Mouse (Mus musculus) brain, embryonic 14.5 days (tissue): ENCODE measurements around the gene Zfp652. TPM values are rescaled to one million over a fixed set of nuclear protein-coding genes. Genes with fewer than 3 reads are reported as not detected.

Experiments used
- DNase-seq: peaks from one replicate; pipeline ENCODE4 v3.0.0-alpha.2; 2011; ENCODE audit warnings: low read depth
- CTCF ChIP-seq: fragments of 200-500 bp; IDR thresholded peaks from 2 replicates; pipeline ENCODE4 v1.5.1; 2012; ENCODE audit warnings: inconsistent platforms, mild to moderate bottlenecking, moderate library complexity, borderline replicate concordance; ENCODE audit not compliant: insufficient read depth, insufficient read length; ENCODE audit errors: extremely low read depth
- POLR2A ChIP-seq: fragments of 200-500 bp; IDR thresholded peaks from 2 replicates; pipeline ENCODE4 v1.6.1; 2012; ENCODE audit warnings: mild to moderate bottlenecking, inconsistent platforms, borderline replicate concordance; ENCODE audit not compliant: poor library complexity, insufficient read depth, insufficient read length, severe bottlenecking; ENCODE audit errors: extremely low read depth
- polyA plus RNA-seq: library from polyadenylated mRNA; depleted of rRNA; stranded (reverse); fragments of >200 nt; gene quantifications from 2 replicates; pipeline ENCODE4 v1.2.3, GENCODE M21; 2012

The Zfp652 gene
- polyA plus RNA-seq, 1 experiment: 35.9 TPM

- no peak for DNase-seq
- TF ChIP-seq CTCF (no peak), POLR2A (no peak)
Measured at GRCm38 (mm10) chr11:95805010-95805409, 92.5 kb downstream of the Zfp652 start.

GRCm38 (mm10) chr11:95805527-95805926 lies 93.1 kb downstream of the Zfp652 start:
- no peak for TF ChIP-seq POLR2A
- TF ChIP-seq CTCF: no peak
- DNase-seq: no peak

DNA sequence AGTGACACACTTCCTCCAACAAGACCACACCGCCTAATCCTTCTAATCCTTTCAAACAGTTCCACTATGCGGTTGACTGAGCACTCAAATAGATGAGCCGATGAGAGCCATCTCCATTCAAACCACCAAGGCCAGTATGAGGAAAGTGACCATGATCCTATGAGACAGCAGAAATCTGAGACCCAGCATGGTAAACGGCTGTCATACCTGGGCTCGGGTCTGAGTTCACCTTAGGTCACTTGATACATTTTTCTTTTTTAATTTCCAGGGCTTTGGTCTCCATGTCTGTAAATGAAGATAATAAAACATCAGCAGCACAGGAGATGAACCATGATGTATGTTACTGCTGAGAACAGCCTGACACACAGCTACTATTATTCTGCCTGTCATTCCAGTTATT lies 95.4 kb downstream of the Zfp652 start:
- DNase-seq: no peak
- no peak for TF ChIP-seq CTCF
- no peak for TF ChIP-seq POLR2A

GRCm38 (mm10) chr11:95808448-95809011 lies 96.1 kb downstream of the Zfp652 start:
- DNase-seq: no peak
- TF ChIP-seq CTCF (no peak), POLR2A (no peak)

DNA sequence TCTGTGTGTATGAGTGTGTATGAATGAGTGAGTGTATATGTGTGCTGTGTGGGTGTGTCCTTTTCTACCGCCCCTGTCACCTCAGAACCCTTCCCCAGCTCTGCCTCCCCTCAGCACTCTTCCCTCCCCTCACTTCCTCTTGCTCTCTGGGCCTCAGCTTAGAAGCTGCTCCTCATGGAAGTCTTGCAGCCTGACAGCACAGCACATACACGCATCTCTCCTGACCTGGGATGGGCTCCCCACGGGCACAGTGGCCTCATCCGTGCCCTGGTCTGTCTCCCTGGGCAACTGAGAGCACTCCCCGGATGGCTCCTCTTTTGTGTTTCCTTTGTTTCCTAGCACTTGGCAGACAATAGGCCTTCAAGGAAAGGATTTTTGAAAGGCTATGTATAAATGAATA lies 97.1 kb downstream of the Zfp652 start:
- TF ChIP-seq CTCF (no peak), POLR2A (no peak)
- no peak for DNase-seq

DNA sequence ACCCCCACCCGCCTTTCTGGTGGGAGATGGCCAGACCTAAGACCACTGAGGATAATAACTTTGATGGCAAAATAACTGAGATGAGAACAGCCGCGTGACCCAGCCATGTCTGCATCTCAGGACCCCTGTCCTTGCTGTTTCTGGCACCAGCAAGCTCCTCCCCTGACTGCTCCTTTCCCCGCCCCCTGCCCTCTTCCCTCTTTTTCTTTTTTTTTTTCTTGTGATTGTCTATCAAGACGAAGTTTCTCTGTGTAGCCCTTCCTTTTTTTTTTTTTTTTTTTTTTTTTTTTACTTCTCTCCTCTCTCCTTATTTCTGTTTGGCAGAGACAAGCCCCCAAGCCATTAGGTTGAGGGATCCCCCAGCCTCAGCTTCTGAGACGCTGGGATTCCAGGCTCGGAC lies 98.4 kb downstream of the Zfp652 start:
- no peak for TF ChIP-seq POLR2A
- no peak for TF ChIP-seq CTCF
- no peak for DNase-seq

DNA sequence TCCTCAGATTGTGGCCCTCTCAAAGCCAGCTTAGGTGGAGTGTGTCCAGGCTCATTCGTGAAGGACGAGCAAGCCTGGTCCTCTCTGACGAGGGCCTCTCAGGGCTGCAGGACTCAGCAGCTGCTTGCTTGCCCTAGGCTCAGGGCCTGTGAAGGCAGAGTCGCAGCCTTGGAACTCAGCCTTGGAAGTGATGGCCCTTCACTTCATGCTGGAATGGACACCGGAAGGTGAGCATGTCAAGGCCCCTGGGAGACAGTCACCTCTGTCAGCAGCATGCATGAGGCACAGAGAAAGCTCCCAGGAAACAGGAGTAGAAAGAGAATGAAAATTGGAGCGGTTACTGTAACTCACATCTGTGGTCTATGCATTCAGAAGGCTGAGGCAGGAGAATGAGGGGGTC lies 99.3 kb downstream of the Zfp652 start:
- TF ChIP-seq POLR2A (no peak), CTCF (no peak)
- DNase-seq: no peak

DNA sequence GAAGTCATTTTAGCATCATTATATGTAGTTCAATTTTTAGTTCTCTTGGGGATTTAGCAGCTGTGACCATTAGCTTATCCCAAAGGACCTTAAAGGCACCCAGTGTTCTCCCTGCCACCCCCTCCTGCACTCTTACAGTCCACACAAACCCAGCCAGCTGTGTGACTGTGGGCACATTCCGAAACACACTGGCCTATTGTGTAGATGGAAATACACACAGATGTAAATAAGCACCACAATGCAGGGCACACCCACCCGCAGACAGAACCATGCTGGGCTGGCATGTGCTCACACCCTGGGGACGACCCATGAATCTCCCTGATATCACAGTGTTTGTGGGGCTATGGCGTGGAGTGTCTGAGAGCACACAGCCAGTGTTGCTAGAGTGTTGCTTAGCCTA lies 99.8 kb downstream of the Zfp652 start:
- DNase-seq: no peak
- TF ChIP-seq CTCF: no peak
- TF ChIP-seq POLR2A: no peak

DNA sequence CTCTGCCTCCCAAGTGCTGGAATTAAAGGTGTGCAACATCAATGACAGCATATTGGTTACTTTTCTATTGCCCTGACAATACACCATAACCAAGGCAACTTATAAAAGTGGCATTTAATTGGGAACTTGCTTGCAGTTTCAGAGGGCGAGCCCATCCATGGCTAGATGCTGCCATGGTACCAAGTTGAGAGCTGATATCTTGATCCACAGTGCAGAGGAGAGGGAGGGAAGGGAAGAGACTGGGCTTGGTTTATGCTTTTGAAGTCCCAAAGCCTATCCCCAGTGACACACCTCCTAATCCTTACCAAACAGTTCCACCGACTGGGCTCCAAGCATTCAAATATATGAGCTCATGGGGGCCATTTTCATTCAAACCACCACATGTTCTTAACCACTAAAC lies 101.6 kb downstream of the Zfp652 start:
- no peak for DNase-seq
- TF ChIP-seq CTCF: no peak
- no peak for TF ChIP-seq POLR2A

GRCm38 (mm10) chr11:95814857-95815256 lies 102.4 kb downstream of the Zfp652 start:
- TF ChIP-seq CTCF: no peak
- no peak for TF ChIP-seq POLR2A
- no peak for DNase-seq

- no peak for TF ChIP-seq CTCF
- DNase-seq: no peak
Measured at GRCm38 (mm10) chr11:95815412-95815811, 102.9 kb downstream of the Zfp652 start.

DNA sequence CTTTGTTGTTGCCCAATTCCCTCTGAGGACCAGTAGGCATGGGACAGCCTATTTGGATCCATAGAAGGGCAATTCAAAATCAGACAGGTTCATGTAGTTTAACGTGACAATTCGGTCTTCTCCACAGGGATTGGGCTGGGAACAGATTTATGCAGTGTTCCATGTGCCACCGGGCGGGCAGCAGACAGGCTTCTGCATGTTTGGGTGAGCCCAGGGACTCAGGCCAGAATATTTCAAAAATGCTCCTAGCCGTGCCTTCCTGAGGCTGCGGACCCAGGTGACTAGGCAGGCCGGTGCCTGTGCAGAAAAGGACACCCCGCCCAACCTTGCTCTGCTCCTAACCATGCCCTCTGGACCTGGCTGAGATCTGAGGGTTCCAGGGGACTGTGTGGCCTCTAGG lies 106.7 kb downstream of the Zfp652 start:
- no peak for TF ChIP-seq CTCF
- no peak for TF ChIP-seq POLR2A
- DNase-seq: no peak
